Mouse (Mus musculus): ENCODE measurements at regions not wholly inside any gene's neighbourhood (a gene's known extent, or its start where the extent isn't known, plus 50 kb on each side); places are given as distances from the start of the nearest gene placed in this dataset.

GRCm38 (mm10) chr19:51102411-51102810 lies 424.0 kb upstream of the Sorcs1 start:
- TF ChIP-seq MAFK (IDR thresholded peaks at IDR 0.05; ENCODE audit: insufficient read depth, low read depth, low read length) (no peak), HCFC1 (IDR thresholded peaks at IDR 0.05; ENCODE audit: borderline replicate concordance, insufficient read depth, low read length) (no peak), ZC3H11A (IDR thresholded peaks at IDR 0.05; ENCODE audit: borderline replicate concordance, low read depth, low read length) (no peak), ZNF384 (IDR thresholded peaks at IDR 0.05; ENCODE audit: low read depth, low read length) (no peak)

Data from ES-E14 (cell line).